Mouse (Mus musculus) olfactory bulb, adult 2 months (tissue): ENCODE results near the gene Klhl2.

Source experiments
- CTCF ChIP-seq: fragments of 200-500 bp; IDR thresholded peaks from 2 replicates; pipeline ENCODE4 v1.5.1; 2012; ENCODE audit warnings: low read depth, mild to moderate bottlenecking, low read length, moderate library complexity; ENCODE audit not compliant: insufficient read depth
- POLR2A ChIP-seq: fragments of 200-500 bp; IDR thresholded peaks from 2 replicates; pipeline ENCODE4 v1.6.1; 2012; ENCODE audit warnings: mild to moderate bottlenecking, low read depth, low read length, moderate library complexity; ENCODE audit not compliant: insufficient read depth

DNA sequence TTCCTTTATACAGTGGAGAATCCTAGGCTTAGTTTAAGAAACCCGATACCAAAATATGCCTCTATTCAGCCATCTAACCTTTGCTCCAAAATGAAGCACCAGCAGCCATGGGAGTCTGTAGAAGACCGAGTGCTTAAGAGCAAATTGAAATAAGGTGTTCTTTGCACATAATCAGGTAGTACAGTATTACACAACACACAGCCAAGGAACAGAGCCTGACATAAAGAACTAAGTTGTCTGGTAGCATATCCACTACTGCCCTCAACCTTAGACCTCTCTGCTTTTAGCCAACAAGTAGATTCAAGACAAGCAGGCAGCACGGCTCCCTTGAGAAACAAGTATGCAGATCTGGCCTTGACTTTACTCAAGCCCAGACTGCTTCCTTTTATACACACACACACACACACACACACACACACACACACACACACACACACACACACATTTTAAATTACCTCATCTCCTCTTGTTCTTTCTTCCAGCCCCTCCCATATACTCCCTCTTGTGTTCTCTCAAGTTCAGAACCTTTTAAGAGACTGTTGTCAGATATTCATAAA is 113.0 kb downstream of the Klhl2 start:
- TF ChIP-seq POLR2A (no peak), CTCF (no peak)
